Mouse (Mus musculus): Measurements from ENCODE around the gene Ascc1.

Ascc1 gene

GRCm38 (mm10) chr10:60080982-60081825, 78.6 kb downstream of the Ascc1 start:
- peak; percentile 50 for DNase-seq

- no peak for DNase-seq
Measured at GRCm38 (mm10) chr10:60081905-60082304, 79.3 kb downstream of the Ascc1 start.

- DNase-seq = no peak
Measured at GRCm38 (mm10) chr10:60084065-60084464, 81.5 kb downstream of the Ascc1 start.

- DNase-seq = no peak
Measured at GRCm38 (mm10) chr10:60092311-60092710, 89.7 kb downstream of the Ascc1 start.

GRCm38 (mm10) chr10:60093751-60094150, 91.1 kb downstream of the Ascc1 start:
- DNase-seq = peak; percentile 56

- no peak for DNase-seq
Measured at GRCm38 (mm10) chr10:60095558-60095957, 93.0 kb downstream of the Ascc1 start.

- no peak for DNase-seq
Measured at GRCm38 (mm10) chr10:60096302-60096701, 93.7 kb downstream of the Ascc1 start.

- DNase-seq = no peak
Measured at GRCm38 (mm10) chr10:60097146-60097545, 94.5 kb downstream of the Ascc1 start.

GRCm38 (mm10) chr10:60097774-60098173, 95.2 kb downstream of the Ascc1 start:
- no peak for DNase-seq

- peak; percentile 34 for DNase-seq
Measured at GRCm38 (mm10) chr10:60105391-60106145, 103.0 kb downstream of the Ascc1 start.

- DNase-seq = peak; percentile 46
Measured at GRCm38 (mm10) chr10:60106146-60106530, 103.5 kb downstream of the Ascc1 start, which contains the start of gene Spock2. Gene Spock2 (plus strand): TSS chr10:60106219.

- peak; percentile 74 for DNase-seq
Measured at GRCm38 (mm10) chr10:60106531-60107186, 104.1 kb downstream of the Ascc1 start.

GRCm38 (mm10) chr10:60107448-60107847, 104.8 kb downstream of the Ascc1 start:
- peak; percentile 36 for DNase-seq

- no peak for DNase-seq
Measured at GRCm38 (mm10) chr10:60108321-60109111, 105.9 kb downstream of the Ascc1 start.

GRCm38 (mm10) chr10:60109336-60109735, 106.7 kb downstream of the Ascc1 start:
- DNase-seq = no peak

GRCm38 (mm10) chr10:60109989-60110388, 107.4 kb downstream of the Ascc1 start:
- DNase-seq = no peak

- no peak for DNase-seq
Measured at GRCm38 (mm10) chr10:60110908-60111475, 108.4 kb downstream of the Ascc1 start.

- DNase-seq = no peak
Measured at GRCm38 (mm10) chr10:60113965-60114690, 111.5 kb downstream of the Ascc1 start.

GRCm38 (mm10) chr10:60115345-60116185, 113.0 kb downstream of the Ascc1 start:
- peak; percentile 67 for DNase-seq

GRCm38 (mm10) chr10:60116997-60117396, 114.4 kb downstream of the Ascc1 start:
- DNase-seq = no peak
